Mouse (Mus musculus) CH12F3 (cell line): Measurements from ENCODE around the gene Thap11.
"Not testable (repeated sequence)": the region's sequence is repeated elsewhere in the genome, so short reads cannot be mapped to it uniquely, and the experiment has no call there.

Experiments
- in situ Hi-C: fragments of 300-500 bp; cut with MboI; formaldehyde crosslinking; loops from 2 replicates; pipeline ENCODE4 v1.14.3; 2020; ENCODE audit warnings: low sequenced_read_pairs

The Thap11 gene

GRCm38 (mm10) chr8:105854715-105855216, at the start of gene Thap11:
TSS of gene Thap11 (plus strand) at chr8:105855132.
- in situ Hi-C loops, result no loop called here

- in situ Hi-C loops, result no loop called here
Observed at GRCm38 (mm10) chr8:105805346-105805745, 49.6 kb upstream of the Thap11 start.

- in situ Hi-C loops, result no loop called here
Observed at GRCm38 (mm10) chr8:105805964-105806363, 49.0 kb upstream of the Thap11 start.

- in situ Hi-C loops, result no loop called here
Observed at GRCm38 (mm10) chr8:105807766-105808165, 47.2 kb upstream of the Thap11 start.

- in situ Hi-C loops, result no loop called here
Observed at GRCm38 (mm10) chr8:105808480-105808879, 46.5 kb upstream of the Thap11 start.

- in situ Hi-C loops, result no loop called here
Observed at GRCm38 (mm10) chr8:105810245-105810786, 44.6 kb upstream of the Thap11 start.

- in situ Hi-C loops, result no loop called here
Observed at GRCm38 (mm10) chr8:105811061-105811460, 43.9 kb upstream of the Thap11 start.

GRCm38 (mm10) chr8:105811543-105811942, 43.4 kb upstream of the Thap11 start:
- in situ Hi-C loops, result no loop called here

- in situ Hi-C loops, result no loop called here
Observed at GRCm38 (mm10) chr8:105812511-105812910, 42.4 kb upstream of the Thap11 start.

GRCm38 (mm10) chr8:105813241-105813640, 41.7 kb upstream of the Thap11 start:
- in situ Hi-C loops, result no loop called here

- in situ Hi-C loops, result no loop called here
Observed at GRCm38 (mm10) chr8:105819659-105820058, 35.3 kb upstream of the Thap11 start.

- in situ Hi-C loops, result no loop called here
Observed at GRCm38 (mm10) chr8:105820925-105821324, 34.0 kb upstream of the Thap11 start.

GRCm38 (mm10) chr8:105825506-105825905, 29.4 kb upstream of the Thap11 start:
- in situ Hi-C loops, result no loop called here

GRCm38 (mm10) chr8:105826379-105826778, 28.6 kb upstream of the Thap11 start:
- in situ Hi-C loops, result no loop called here

GRCm38 (mm10) chr8:105826861-105827848, 27.8 kb upstream of the Thap11 start, which contains the start of the genes Ranbp10 and Tsnaxip1:
TSS of gene Ranbp10 (minus strand) at chr8:105827350.
TSS of gene Tsnaxip1 (plus strand) at chr8:105827731.
- in situ Hi-C loops, result no loop called here

GRCm38 (mm10) chr8:105833740-105834139, 21.2 kb upstream of the Thap11 start:
- in situ Hi-C loops, result not testable (repeated sequence)

- in situ Hi-C loops, result no loop called here
Observed at GRCm38 (mm10) chr8:105835318-105835717, 19.6 kb upstream of the Thap11 start.

- in situ Hi-C loops, result no loop called here
Observed at GRCm38 (mm10) chr8:105836991-105837390, 17.9 kb upstream of the Thap11 start.

GRCm38 (mm10) chr8:105839209-105839608, 15.7 kb upstream of the Thap11 start:
- in situ Hi-C loops, result no loop called here

- in situ Hi-C loops, result no loop called here
Observed at GRCm38 (mm10) chr8:105846678-105847077, 8.3 kb upstream of the Thap11 start.

- in situ Hi-C loops, result no loop called here
Observed at GRCm38 (mm10) chr8:105850014-105850413, 4.9 kb upstream of the Thap11 start.

- in situ Hi-C loops, result no loop called here
Observed at GRCm38 (mm10) chr8:105850611-105851010, 4.3 kb upstream of the Thap11 start.
